Mouse (Mus musculus): ENCODE data around the gene Ifrd2.
A peak's percentile ranks its signal among the peaks of the same experiment; 100 is the strongest.
"Not testable (repeated sequence)": the region's sequence is repeated elsewhere in the genome, so short reads cannot be mapped to it uniquely, and the experiment has no call there.

Gene Ifrd2

GRCm38 (mm10) chr9:107552690-107553393 is 34.6 kb upstream of the Ifrd2 start:
- DNase-seq: no peak

DNA sequence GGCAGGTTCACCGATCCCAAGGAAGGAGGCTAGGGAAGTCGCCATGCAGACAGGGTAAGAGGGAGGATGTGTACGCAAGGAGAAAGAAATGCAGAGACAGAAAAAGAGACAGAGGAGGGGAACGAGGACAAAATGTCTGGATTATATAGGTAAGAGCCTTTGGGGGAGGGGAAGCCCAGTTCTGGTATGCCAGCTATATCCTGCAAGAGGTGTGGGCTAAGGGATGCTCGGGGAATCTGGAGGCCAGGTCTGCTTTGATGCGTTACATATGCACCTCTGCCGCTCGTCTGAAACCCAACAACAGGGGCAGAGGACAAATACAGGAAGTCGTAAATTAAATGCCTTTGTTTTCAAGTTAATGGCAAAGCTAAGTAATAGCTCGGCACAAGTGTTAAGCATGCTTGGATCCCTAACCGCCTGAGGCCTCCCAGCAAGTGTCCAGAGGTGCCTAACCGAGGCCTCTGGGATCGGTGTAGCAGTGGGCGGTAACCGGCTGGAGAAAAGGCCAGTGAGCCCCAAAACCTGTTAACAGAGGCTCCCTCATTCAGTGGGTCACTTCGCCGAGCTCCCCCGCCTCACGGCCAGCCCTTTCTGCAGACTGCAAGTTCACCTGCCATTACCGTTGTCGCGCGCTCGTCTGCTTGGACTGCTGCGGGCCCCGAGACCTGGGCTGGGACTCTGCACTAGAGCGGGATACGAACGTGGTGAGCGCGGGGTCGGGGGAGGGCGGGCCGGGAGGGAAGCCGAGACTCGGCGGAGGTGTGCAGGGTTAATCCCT is 33.7 kb upstream of the Ifrd2 start:
- no peak for DNase-seq

GRCm38 (mm10) chr9:107554319-107554825 is 33.1 kb upstream of the Ifrd2 start:
- DNase-seq: peak; percentile 96

- DNase-seq: no peak
Observed at GRCm38 (mm10) chr9:107555031-107555457, 32.4 kb upstream of the Ifrd2 start.

DNA sequence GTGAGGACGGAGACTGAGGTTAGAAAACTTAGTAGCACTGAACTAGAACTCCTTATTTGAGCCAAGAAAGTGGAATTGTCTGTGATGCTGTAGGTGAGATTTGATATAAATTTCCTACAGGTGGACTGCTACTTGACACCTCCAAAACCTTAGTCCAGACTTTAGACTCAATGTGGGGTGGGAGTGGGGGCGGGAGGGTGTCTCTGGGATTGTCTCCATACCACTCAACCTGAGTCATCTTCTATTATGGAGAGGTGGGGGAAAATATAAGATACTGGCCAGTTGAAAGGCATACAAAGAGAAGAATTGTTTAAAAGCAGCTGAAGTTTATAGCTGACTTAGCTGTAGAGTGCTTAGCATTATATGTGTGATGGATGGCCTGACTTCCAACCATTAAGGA is 31.7 kb upstream of the Ifrd2 start:
- no peak for DNase-seq

DNA sequence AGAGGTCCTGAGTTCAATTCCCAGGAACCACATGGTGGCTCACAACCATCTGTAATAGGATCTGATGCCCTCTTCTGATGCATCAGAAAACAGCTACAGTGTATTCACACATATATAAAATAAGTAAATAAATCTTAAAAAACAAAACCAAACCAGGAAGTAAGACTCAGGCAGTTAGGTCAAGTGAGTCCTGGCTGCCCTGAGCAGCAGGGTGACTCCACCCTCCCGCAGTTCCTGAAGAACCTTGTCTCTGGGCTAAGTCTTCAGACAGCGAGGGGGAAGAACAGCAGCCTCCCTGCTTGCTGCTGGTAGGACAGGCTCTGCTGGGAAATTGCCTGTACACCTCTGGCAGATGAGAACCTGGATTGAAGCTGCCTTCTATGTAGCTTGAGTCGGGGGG is 31.1 kb upstream of the Ifrd2 start:
- no peak for DNase-seq

DNA sequence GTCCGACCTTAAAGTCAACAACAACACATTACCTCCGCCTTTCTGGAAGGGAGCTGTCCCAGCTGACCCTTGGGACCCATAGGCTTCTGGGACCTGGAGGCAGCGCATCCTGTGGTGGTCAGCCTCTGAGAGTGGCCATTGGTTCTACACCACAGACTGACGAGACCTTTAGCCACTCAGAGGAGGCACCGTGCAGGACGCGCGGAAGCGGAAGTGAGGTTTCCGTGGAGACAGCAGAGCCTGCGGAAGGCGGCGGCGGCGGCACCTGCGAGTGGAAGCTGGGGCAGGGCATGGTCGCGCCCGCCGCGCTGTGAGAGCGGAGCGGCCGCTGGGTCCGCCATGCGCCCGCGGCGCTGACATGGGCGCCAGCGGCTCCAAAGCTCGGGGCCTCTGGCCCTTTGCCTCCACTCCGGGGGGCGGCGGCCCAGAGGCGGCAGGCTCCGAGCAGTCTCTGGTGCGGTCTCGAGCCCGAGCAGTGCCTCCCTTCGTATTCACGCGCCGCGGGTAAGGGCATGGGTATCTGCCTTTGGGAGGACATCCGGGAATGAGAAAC is 24.3 kb upstream of the Ifrd2 start, which contains the start of gene Tusc2:
Gene Tusc2 (plus strand): TSS at position 227 of the 553 bp plus-strand sequence.
- peak; percentile 98 for DNase-seq

- DNase-seq: not testable (repeated sequence)
Observed at GRCm38 (mm10) chr9:107565556-107565955, 21.9 kb upstream of the Ifrd2 start.

DNA sequence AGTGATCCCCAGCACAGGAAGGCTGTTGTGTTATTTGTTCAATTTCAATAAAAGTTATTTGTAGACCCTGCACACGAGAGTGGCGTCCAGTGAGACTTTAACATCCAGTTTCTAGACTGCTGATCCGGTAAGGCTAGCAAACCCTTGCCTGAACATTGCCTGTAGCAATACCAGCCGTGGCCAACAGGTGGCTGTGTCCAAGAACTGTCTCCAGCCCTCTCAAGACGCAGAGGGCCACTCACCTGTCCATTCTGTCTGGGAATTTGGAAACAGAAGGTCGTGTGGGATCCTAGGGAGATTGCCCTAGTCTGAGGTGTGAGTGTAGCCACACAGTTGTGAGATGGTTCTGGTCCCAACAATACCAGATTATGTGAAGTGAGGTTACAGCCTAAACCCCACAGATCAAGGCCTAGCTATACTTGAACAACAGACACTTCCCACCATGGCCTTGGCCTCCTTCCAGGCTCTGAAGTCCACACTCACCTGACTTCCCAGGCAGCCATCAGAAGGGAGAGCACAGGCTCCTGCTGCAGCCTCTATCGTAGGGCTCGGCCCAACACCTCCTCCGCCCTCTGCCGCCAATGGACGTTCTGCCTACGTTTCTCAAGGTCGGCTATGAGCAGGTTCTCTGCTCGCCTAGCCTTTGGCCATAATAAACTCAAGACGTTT is 21.3 kb upstream of the Ifrd2 start:
- peak; percentile 48 for DNase-seq

GRCm38 (mm10) chr9:107566855-107567254 is 20.6 kb upstream of the Ifrd2 start:
- no peak for DNase-seq

- DNase-seq: no peak
Observed at GRCm38 (mm10) chr9:107567702-107568319, 19.6 kb upstream of the Ifrd2 start, which contains the start of gene Hyal2. TSS of gene Hyal2 (plus strand) at chr9:107567945.

DNA sequence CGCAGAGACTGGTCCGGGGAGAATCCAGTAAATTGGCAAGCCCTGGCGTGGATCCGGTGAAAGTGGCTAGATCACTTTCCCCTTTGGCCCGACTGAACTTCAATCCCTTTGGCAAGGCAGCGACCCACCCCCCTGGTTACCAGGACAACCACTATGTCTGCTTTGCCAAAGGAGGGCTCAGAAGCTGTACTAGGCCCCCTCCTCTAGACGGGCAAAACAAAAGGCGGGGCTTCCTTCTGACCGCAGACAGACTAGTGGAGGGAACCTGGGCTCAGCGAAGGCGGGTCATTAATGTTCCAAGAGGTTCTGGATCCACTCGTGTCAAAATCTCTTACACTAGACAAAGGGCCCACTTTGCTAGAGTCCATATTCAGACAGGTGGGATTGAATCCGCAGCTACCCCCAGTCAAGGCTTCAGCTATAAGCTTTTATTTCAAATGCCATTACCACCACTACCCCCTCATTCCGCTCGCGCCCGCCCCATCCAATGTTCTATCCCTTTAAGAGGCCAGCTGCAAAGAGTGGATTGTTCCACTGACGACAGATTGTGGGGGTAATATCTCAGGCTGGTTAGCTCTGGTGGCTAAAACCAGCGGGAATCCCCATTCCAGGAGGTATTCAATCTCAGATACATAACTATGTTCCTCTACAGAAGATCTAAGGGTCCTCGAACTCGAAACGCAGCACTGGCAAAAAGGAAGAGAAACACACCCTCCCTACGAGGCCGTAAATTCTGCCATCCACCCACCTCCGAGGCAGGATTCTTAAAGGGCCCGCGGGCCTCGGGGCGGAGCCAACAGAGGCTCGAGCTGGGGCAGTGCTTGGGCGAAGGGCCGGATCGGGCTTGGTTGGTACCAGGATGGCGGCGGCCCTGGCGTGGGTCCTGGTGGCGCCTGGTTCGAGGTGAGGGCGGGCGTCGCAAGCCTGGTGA is 18.8 kb upstream of the Ifrd2 start:
- DNase-seq: peak; percentile 77

- no peak for DNase-seq
Observed at GRCm38 (mm10) chr9:107569270-107569669, 18.2 kb upstream of the Ifrd2 start.

DNA sequence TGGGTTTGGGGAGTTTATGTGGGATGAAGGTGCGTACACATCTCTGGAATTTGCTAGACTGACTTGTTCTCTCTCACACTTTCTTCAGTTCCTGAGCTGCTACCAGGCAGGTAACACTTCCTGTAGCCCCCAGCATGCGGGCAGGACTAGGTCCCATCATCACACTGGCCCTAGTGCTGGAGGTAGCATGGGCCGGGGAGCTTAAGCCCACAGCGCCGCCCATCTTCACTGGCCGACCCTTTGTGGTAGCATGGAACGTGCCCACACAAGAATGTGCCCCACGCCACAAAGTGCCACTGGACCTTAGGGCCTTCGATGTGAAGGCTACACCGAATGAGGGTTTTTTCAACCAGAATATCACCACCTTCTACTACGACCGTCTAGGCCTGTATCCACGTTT is 17.4 kb upstream of the Ifrd2 start:
- DNase-seq: no peak

DNA sequence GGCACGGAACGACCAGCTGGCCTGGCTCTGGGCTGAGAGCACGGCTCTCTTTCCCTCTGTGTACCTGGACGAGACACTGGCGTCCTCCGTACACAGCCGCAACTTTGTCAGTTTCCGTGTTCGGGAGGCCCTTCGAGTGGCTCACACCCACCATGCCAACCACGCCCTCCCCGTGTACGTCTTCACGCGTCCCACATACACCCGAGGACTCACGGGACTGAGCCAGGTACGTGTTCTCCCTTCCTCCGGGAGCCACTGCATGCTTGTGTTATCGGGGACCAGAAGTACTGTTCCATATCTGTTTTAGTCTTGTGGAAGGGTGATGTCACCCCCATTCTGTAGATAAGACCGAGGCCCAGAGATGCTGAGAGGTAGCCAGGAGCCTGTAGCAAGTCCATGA is 16.6 kb upstream of the Ifrd2 start:
- DNase-seq: no peak

DNA sequence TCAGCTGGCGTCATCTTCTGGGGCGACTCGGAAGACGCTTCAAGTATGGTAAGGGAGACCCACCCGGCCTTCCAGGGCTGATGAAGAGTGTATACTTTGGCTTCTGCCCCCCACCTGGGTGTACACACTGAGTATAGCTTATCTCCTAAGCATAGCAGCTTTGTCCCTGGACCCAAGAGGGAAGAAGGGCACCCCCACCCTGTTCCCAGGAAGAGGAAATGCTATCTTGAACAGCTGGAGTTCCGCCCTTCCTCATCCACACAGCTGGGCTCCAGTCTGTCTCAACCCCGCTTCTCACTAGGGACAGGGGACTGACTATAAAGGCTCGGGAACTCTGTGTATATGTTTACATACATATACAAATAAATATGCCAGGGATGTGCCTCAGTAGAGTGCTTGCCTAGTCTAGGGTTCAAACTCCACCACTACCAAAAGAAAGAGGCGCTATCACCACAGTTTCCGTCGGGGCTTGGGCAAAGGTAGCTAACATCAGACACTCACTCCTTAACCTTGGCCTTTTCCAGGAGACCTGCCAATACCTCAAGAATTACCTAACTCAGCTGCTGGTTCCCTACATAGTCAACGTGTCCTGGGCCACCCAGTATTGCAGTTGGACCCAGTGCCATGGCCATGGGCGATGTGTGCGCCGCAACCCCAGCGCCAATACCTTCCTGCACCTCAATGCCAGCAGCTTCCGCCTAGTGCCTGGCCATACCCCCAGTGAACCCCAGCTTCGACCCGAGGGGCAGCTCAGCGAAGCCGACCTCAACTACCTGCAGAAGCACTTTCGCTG is 15.7 kb upstream of the Ifrd2 start:
- DNase-seq: no peak

GRCm38 (mm10) chr9:107572327-107572662 is 15.1 kb upstream of the Ifrd2 start:
- no peak for DNase-seq

- not testable (repeated sequence) for DNase-seq
Observed at GRCm38 (mm10) chr9:107573774-107574173, 13.7 kb upstream of the Ifrd2 start.

- no peak for DNase-seq
Observed at GRCm38 (mm10) chr9:107575579-107576356, 11.7 kb upstream of the Ifrd2 start.

Data from right cerebral cortex, adult 18-20 months (tissue).